Mouse (Mus musculus) forebrain, embryonic 11.5 days (tissue): Measurements from ENCODE around the gene 1520401A03Rik. TPM values are rescaled to one million over a fixed set of nuclear protein-coding genes. Genes with fewer than 3 reads are reported as not detected.

Source experiments
- ATAC-seq: fragments of 200-750 bp; cut with Nextera tagmentation; replicated peaks from 2 replicates; pipeline ENCODE4 v1.8.0; 2017; ENCODE audit warnings: moderate TSS enrichment; ENCODE audit not compliant: low FRiP score
- DNase-seq: peaks from one replicate; pipeline ENCODE4 v3.0.0-alpha.2; 2017; ENCODE audit warnings: low spot score
- H3K27ac ChIP-seq: fragments of 300-500 bp; sonication (generic); 2 replicates; pipeline ENCODE4 v1.5.1; 2014; ENCODE audit warnings: low read depth, low read length
- H3K27me3 ChIP-seq: fragments of 300-500 bp; sonication (generic); 2 replicates; pipeline ENCODE4 v1.6.1; 2014; ENCODE audit warnings: mild to moderate bottlenecking, low read length, mixed read lengths; ENCODE audit not compliant: control insufficient read depth, insufficient read depth
- H3K36me3 ChIP-seq: fragments of 300-500 bp; sonication (generic); 2 replicates; pipeline ENCODE4 v1.6.1; 2014; ENCODE audit warnings: mild to moderate bottlenecking, low read length, moderate library complexity, mixed read lengths; ENCODE audit not compliant: control insufficient read depth, insufficient read depth
- H3K4me1 ChIP-seq: fragments of 300-500 bp; sonication (generic); replicated peaks from 2 replicates; pipeline ENCODE4 v1.6.1; 2014; ENCODE audit warnings: low read length, mixed read lengths; ENCODE audit not compliant: control insufficient read depth, insufficient read depth
- H3K4me2 ChIP-seq: fragments of 300-500 bp; sonication (generic); 2 replicates; pipeline ENCODE4 v1.6.1; 2014; ENCODE audit warnings: low read depth, mild to moderate bottlenecking, low read length, moderate library complexity, mixed read lengths; ENCODE audit not compliant: severe bottlenecking
- H3K4me3 ChIP-seq: fragments of 300-500 bp; sonication (generic); 2 replicates; pipeline ENCODE4 v1.5.1; 2014; ENCODE audit warnings: low read depth, low read length
- H3K9ac ChIP-seq: fragments of 300-500 bp; sonication (generic); 2 replicates; pipeline ENCODE4 v1.6.1; 2014; ENCODE audit warnings: low read length
- H3K9me3 ChIP-seq: fragments of 300-500 bp; sonication (generic); 2 replicates; pipeline ENCODE4 v1.6.1; 2016; ENCODE audit warnings: low read length, mixed read lengths; ENCODE audit not compliant: control insufficient read depth
- WGBS: fragments of 180-500 bp; shearing (Covaris S2); extraction: QIAGEN DNeasy Blood & Tissue Kit; methylation state at CpG from one replicate; pipeline ENCODE4 v1.1.7; 2014; 5-methylcytosine and 5-hydroxymethylcytosine counted together
- polyA plus RNA-seq: library from polyadenylated mRNA; unstranded; fragments of >200 nt; fragmentation: Nextera tagmentation; extraction: Ambion mirVana; gene quantifications from 2 replicates; pipeline ENCODE4 v1.2.1, GENCODE M21; 2014

1520401A03Rik gene
- polyA plus RNA-seq, 1 experiment from 2014 or later, result not detected

DNA sequence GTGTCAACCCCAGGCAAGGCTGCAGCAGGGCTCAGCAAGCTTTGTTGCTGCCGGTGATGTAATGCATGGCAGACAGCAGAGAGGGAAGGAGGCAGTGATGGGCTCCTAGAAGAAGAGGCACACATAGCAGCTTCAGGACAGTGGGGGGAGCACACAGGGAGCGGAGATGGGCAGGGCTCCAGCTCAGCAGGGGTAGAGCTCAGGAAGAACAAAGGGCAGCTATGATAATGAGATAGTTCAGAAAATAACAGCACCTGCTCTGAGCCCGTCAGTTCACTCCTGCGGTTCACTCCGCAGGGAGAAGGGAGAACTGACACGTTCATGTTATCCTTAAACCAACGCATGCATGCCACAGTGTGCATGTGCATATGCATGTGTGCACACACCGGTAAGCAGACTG is 36.2 kb upstream of the 1520401A03Rik start:
- Histone ChIP-seq H3K27me3 (no peaks in the 10 kb centered on the region), H3K4me3 (no peak overlapping the region), H3K9ac (no peak overlapping the region), H3K9me3 (no peaks in the 10 kb centered on the region), H3K4me1 (no peaks in the 10 kb centered on the region), H3K36me3 (peaks cover 31% of the 10 kb centered on the region), H3K27ac (no peak overlapping the region), H3K4me2 (no peak overlapping the region)
- no peak for DNase-seq
- ATAC-seq, result no peak
- WGBS, result 82% methylated on average over 8 of the region's 8 CpGs

DNA sequence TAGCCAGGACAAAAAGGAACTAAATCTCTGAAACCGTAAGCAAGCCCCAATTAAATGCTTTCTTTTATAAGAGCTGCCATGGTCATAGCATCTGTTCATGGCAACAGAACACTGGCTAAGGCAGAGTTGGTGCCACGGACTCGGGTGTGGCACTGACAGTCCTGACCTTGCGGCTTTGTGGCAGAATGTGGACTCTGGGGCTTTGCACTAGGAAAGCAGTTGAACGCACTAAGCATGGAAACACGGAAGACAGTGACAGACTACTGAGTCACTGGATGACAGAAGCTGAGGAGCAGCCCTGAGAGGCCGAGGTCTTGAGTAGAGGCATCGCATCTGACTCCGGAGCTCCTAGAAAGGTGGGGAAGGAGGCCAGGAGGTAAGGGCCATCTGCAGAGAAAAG is 35.0 kb upstream of the 1520401A03Rik start:
- no peaks in the 10 kb centered on the region for H3K27me3 ChIP-seq
- H3K4me3 ChIP-seq, result no peak overlapping the region
- H3K4me1 ChIP-seq, result no peaks in the 10 kb centered on the region
- peaks cover 36% of the 10 kb centered on the region for H3K36me3 ChIP-seq
- 95% methylated on average over 9 of the region's 9 CpGs for WGBS
- no peak overlapping the region for H3K27ac ChIP-seq
- ATAC-seq (no peak), DNase-seq (no peak)
- no peak overlapping the region for H3K9ac ChIP-seq
- no peak overlapping the region for H3K4me2 ChIP-seq
- no peaks in the 10 kb centered on the region for H3K9me3 ChIP-seq

DNA sequence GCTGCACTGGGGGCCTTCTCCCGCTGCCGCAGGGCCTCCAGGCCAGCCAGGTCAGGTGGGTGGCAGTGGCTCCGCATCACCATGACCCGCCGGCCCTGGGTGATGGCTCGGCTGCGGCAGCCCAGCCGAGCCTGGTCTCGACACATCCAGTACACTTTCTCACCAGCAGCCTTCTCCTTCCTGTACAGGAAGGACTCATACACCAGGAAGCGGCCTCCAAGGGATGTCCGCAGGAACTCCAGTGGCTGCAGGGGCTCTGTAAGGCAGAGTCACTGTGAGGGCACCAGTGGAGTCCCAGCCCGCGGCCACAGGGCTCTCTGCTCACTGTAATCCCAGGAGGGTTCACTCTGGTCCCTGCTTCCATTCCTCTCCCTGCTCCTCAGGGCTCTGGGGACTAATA is 33.1 kb upstream of the 1520401A03Rik start:
- no peaks in the 10 kb centered on the region for H3K4me1 ChIP-seq
- no peaks in the 10 kb centered on the region for H3K9me3 ChIP-seq
- H3K27me3 ChIP-seq, result no peaks in the 10 kb centered on the region
- peaks cover 32% of the 10 kb centered on the region for H3K36me3 ChIP-seq
- no peak overlapping the region for H3K4me3 ChIP-seq
- no peak for DNase-seq
- no peak overlapping the region for H3K9ac ChIP-seq
- 96% methylated on average over 13 of the region's 13 CpGs for WGBS
- no peak overlapping the region for H3K4me2 ChIP-seq
- no peak overlapping the region for H3K27ac ChIP-seq
- ATAC-seq, result no peak

DNA sequence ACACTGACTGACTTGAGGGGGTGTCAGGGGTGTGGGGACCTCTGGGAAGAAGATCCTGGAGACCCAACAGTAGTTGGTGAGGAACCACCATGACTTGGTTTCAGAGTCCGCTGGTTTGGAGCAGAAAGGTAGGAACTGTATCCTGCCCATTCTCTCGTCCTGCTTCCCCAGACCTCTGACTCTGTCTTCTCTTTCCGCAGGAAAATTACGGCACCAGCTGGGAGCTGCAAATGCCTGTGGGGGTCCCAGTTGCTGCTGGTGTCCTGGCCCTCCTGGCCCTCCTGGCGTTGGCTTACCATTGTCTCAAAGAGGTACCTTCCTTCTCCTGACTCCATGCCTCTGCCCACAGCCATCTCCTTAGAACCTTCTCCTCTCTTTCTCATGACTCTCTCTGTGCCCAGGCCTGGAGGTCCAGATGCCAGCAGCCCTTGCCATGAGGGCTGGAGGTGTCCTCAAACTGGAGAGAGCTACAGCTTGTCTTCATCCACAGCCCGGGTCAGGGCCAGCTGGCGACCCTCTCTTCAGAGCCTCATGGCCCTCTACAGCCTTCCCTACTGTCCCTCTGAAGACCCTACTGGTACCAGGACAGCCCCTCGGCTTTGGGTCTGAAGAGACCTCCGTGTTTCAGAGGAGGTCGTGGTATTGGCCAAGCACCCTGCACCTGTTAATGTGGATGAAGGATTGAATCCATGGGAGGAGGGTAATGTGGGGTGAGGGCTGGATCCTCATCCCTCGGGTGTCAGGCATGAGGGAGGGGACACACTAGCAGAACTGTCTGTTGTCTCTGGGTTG is 27.0 kb upstream of the 1520401A03Rik start:
- H3K4me1 ChIP-seq, result peaks cover 10% of the 10 kb centered on the region
- peaks cover 6% of the 10 kb centered on the region; the same call in 1 of the 2 replicates for H3K36me3 ChIP-seq
- WGBS, result 80% methylated on average over 11 of the region's 11 CpGs
- H3K27ac ChIP-seq, result no peak overlapping the region
- H3K27me3 ChIP-seq, result peaks cover 19% of the 10 kb centered on the region
- H3K4me3 ChIP-seq, result no peak overlapping the region
- no peaks in the 10 kb centered on the region for H3K9me3 ChIP-seq
- H3K4me2 ChIP-seq, result no peak overlapping the region
- DNase-seq, result no peak
- no peak overlapping the region for H3K9ac ChIP-seq
- ATAC-seq, result no peak

DNA sequence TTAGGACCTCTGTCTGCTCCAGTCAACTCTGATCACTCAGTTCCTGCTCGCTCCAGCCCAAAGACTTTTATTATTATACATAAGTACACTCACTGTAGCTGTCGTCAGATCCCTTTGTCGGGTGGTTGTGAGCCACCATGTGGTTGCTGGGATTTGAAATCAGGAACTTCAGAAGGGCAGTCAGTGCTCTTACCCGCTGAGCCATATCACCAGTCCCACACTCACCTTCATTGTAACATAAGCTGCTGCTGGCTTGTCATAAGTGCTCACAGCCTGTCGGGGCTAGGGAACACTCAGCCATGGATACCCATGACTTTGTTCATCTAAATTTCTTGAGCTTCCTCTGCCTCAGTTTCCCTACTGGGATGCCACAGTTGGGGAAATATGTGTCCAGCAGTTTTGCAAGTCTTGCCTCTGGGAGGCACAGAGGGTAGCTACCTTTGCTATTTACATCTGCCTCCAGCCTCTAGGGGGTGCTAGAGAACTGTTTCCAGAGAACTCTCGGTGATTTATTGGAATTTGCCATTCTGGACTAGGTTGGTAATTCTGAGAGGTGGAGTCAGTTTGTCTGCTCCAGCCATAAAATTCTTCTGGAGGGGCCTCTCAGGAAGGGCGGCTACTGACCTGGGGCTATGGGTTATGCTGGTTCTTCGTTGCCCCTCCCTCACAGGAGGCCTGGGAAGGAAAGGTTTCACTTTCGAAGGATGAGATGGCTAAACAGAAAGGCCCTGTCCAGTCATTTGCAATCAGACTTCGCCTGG is 26.2 kb upstream of the 1520401A03Rik start:
- no peak overlapping the region for H3K4me3 ChIP-seq
- peaks cover 27% of the 10 kb centered on the region for H3K27me3 ChIP-seq
- no peak for ATAC-seq

DNA sequence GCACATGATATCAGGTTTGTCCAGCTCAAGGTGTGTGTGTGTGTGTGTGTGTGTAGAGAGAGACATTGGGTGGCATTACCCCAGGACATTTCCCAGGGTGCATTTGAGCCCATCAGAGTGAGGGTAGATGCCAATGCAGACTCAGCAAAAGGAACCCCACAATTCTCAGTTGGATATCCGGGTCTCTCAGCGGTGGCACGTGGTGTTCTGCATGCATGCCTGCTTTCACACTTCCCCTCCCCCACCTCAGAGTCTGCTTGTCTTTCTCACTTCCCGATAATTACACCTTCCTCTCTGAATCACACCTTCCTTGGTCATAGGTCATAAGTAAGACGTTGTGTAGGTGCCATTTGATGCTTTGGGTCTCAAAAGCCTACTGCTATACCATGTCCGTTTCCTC is 25.4 kb upstream of the 1520401A03Rik start:
- Histone ChIP-seq H3K27me3 (peaks cover 35% of the 10 kb centered on the region), H3K4me1 (peaks cover 13% of the 10 kb centered on the region), H3K9ac (no peak overlapping the region), H3K4me3 (no peak overlapping the region), H3K9me3 (no peaks in the 10 kb centered on the region), H3K4me2 (no peak overlapping the region), H3K36me3 (peaks cover 4% of the 10 kb centered on the region; the same call in 1 of the 2 replicates), H3K27ac (no peak overlapping the region)
- 0 out of 2 replicates have a peak, but pooled peaks have one; percentile 16 for ATAC-seq
- no peak for DNase-seq
- 47% methylated on average over 6 of the region's 6 CpGs for WGBS

More for the DNA sequence above, 26.2 kb upstream of the 1520401A03Rik start:
- no peak overlapping the region for H3K4me2 ChIP-seq
- H3K27ac ChIP-seq, result no peak overlapping the region
- peaks cover 6% of the 10 kb centered on the region; the same call in 1 of the 2 replicates for H3K36me3 ChIP-seq
- peaks cover 13% of the 10 kb centered on the region for H3K4me1 ChIP-seq
- H3K9me3 ChIP-seq, result no peaks in the 10 kb centered on the region
- H3K9ac ChIP-seq, result no peak overlapping the region
- 43% methylated on average over 10 of the region's 10 CpGs for WGBS
- DNase-seq, result no peak

DNA sequence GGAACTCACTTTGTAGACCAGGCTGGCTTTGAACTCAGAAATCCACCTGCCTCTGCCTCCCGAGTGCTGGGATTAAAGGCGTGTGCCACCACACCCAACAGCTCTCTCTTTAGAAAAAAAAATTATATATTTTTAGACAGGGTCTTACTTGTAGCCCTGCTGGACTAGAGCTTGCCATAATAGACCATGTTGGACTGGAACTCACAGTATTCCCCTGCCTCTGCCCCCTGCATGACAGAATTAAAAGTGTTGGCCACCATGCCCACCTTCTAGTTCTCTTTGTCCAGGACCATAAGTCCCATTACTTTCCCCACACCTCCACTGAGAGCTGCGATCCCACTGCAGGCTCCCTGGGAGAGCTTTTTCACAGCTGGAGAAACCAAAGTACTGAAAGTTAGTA is 24.9 kb upstream of the 1520401A03Rik start:
- peaks cover 14% of the 10 kb centered on the region for H3K4me1 ChIP-seq

DNA sequence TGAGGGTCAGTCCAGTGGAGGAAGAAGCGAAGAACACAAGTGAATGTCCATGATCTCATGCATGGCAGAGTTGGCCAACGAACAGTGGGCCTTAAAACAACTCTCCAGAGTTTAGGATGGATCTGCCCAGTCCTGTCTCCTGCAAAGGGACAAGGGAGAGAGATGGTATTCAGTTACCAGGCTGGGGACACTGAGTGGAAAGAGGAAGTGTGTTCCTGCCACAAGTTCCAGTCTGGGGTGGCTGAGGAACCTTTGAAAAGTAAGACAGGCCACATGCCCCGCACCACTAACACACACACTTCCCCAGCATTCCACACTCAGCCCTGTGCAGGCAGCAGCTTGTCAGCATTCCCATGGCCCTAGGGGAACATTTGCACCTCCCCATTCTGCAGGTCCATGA is 24.2 kb upstream of the 1520401A03Rik start:
- ATAC-seq (no peak), DNase-seq (no peak)
- Histone ChIP-seq H3K36me3 (no peaks in the 10 kb centered on the region; the same call in 1 of the 2 replicates), H3K27me3 (peaks cover 47% of the 10 kb centered on the region), H3K9ac (no peak overlapping the region), H3K4me2 (no peak overlapping the region), H3K9me3 (no peaks in the 10 kb centered on the region), H3K27ac (no peak overlapping the region), H3K4me3 (no peak overlapping the region), H3K4me1 (peaks cover 18% of the 10 kb centered on the region)
- WGBS, result 85% methylated on average over 3 of the region's 3 CpGs

More for the DNA sequence above, 24.9 kb upstream of the 1520401A03Rik start:
- H3K9ac ChIP-seq, result no peak overlapping the region
- H3K27ac ChIP-seq, result no peak overlapping the region
- H3K27me3 ChIP-seq, result peaks cover 40% of the 10 kb centered on the region
- no peaks in the 10 kb centered on the region for H3K9me3 ChIP-seq
- DNase-seq (no peak), ATAC-seq (no peak)
- 80% methylated on average over 3 of the region's 3 CpGs for WGBS
- no peak overlapping the region for H3K4me3 ChIP-seq
- no peaks in the 10 kb centered on the region; the same call in 1 of the 2 replicates for H3K36me3 ChIP-seq
- no peak overlapping the region for H3K4me2 ChIP-seq
